Mouse (Mus musculus) retina, postnatal 1 day (tissue): Measurements from ENCODE around the gene Acot4.
"Not testable (repeated sequence)": the region's sequence is repeated elsewhere in the genome, so short reads cannot be mapped to it uniquely, and the experiment has no call there.

Experiments used
- DNase-seq: peaks from one replicate; pipeline ENCODE4 v3.0.0-alpha.2; 2012

Acot4 gene

GRCm38 (mm10) chr12:84032854-84033253 is 5.3 kb upstream of the Acot4 start:
- no peak for DNase-seq

GRCm38 (mm10) chr12:84033302-84033701 is 4.9 kb upstream of the Acot4 start:
- DNase-seq = not testable (repeated sequence)

DNA sequence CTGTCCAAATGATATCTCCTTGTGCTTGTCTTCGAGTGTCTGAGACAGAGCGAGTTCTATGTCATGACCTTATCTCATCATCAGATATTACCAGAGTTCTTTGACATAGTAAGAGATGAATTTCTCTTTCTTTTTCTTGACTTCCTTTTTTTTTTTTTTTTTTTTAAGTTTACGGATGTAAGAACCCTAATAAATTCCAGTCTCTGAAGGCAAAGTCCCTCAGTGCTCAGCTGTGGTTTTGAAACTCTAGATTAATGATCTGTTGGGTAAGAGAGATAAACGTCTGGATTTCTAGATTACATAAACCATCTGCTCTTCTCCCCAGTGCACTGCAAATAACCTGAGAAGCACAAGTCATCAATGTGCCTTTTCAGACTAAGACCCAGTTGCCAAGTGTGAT is 4.1 kb upstream of the Acot4 start:
- no peak for DNase-seq

DNA sequence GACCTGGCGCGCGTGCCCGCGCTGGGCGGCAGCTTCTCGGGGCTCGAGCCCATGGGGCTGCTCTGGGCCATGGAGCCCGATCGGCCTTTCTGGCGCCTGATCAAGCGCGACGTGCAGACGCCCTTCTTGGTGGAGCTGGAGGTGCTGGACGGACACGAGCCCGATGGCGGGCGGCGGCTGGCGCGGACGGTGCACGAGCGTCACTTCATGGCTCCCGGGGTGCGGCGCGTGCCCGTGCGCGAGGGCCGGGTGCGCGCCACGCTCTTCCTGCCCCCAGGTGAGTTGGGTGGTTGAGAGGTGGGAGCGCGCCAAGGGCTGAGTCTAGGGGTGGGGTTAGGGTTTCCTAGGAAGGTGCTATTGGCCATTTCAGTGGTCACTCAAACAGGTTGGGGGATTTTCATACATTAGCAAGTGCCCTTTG is 522 bp downstream of the Acot4 start, which contains the start of gene Gm49366:
Gene Gm49366, plus strand, starts transcription at position 245 of the 421 bp plus-strand sequence.
- DNase-seq = peak; percentile 59

DNA sequence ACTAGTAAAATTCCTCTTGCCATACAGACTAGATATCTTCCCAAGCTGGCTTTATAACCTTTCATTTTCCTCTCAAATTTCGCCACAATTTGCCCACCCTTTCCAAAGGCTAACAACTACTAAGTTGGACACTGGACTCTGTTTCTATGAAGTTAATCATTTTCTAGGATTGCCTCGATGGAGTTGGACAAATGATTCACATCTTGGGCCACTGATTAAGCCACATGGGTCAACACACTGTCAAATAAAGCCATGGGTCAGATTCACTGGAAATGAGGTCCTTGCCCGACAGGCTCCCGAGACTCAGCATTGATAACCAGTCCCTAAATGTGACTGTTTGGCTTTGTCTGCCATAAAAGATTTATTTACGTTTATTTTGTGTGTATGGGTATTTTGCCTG is 4.1 kb downstream of the Acot4 start:
- DNase-seq = no peak

- no peak for DNase-seq
Observed at GRCm38 (mm10) chr12:84044045-84044444, 5.9 kb downstream of the Acot4 start.

- no peak for DNase-seq
Observed at GRCm38 (mm10) chr12:84046906-84047305, 8.7 kb downstream of the Acot4 start.

GRCm38 (mm10) chr12:84050744-84051143 is 12.6 kb downstream of the Acot4 start:
- not testable (repeated sequence) for DNase-seq

GRCm38 (mm10) chr12:84051937-84052474 is 13.8 kb downstream of the Acot4 start, which contains the start of gene Acot3:
TSS of gene Acot3 (plus strand) at chr12:84052144.
- DNase-seq = no peak

DNA sequence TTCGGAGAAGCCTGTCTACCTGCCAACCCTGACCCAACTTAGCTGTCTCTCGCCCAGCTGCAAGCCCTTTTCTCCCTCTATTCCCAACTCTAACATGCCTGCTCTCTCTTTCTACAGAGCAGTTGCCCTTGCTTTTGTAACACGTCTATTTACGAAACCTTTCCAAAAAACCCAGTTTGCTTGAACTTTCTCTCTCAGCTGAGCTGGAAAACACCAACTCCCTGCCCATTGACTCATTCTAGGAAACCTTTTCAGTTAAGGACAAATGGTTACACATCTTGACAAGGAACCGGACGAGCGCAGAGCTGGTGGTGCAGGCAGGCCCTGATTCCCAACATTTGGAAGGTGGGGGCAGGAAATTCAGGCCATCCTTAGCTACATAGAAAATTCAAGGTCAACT is 14.4 kb downstream of the Acot4 start:
- no peak for DNase-seq

DNA sequence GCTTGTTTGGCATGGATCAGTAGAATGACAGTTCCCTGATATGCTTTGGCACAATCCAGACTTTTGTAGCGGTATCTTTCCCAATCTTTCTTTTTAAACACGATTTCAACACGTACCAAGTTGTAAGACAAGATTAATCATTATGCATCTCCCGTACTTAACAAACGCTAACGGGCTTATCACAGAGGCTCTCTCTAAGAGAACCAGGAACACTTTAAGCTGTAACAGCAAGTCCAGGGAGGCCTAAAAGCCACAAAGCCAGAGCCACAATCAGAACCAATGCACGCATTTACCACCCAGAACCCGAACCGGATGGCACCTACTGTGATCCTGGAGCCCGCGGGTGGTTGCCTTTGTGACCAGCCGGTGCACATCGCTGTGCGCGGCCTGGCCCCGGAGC is 15.0 kb downstream of the Acot4 start:
- peak; percentile 23 for DNase-seq

GRCm38 (mm10) chr12:84053679-84054391 is 15.7 kb downstream of the Acot4 start:
- peak; percentile 52 for DNase-seq

DNA sequence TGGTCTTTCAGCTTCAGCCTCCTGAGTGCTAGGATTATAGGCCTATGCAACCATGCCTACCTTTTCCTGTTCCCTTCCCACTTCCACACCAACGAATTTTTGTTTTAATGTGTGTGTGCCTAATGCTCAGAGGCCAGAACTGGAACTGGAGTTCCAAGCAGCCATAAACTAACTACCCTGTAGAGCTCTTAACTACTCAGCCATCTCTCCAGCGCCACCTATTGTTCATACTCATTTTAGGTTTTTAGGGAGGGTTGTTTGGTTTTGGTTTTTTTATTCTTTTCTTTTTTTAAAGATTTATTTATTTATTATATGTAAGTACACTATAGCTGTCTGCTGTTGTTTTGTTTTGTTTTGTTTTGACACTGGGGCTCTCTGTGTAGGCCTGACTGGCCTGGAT is 22.8 kb downstream of the Acot4 start:
- DNase-seq = peak; percentile 40

GRCm38 (mm10) chr12:84062336-84062735 is 24.2 kb downstream of the Acot4 start:
- DNase-seq = no peak

DNA sequence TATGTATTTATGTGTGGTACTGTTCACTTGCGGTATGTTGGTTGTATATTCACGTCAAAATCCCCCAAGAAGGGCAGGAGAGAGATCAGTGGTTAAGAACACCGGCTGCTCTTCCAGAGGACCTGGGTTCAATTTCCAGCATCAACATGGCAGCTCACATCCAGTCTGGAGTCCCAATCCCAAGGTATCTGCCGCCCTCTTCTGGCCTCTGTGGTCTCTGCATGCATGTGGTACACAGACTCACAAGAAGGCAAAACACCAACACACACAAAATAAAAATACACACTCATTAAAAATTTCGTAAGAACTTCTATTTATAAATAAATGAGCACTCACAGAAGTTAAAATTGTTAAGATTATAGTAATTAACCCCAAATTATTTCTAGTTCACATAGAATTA is 25.0 kb downstream of the Acot4 start:
- peak; percentile 20 for DNase-seq

- no peak for DNase-seq
Observed at GRCm38 (mm10) chr12:84063833-84064232, 25.7 kb downstream of the Acot4 start.

DNA sequence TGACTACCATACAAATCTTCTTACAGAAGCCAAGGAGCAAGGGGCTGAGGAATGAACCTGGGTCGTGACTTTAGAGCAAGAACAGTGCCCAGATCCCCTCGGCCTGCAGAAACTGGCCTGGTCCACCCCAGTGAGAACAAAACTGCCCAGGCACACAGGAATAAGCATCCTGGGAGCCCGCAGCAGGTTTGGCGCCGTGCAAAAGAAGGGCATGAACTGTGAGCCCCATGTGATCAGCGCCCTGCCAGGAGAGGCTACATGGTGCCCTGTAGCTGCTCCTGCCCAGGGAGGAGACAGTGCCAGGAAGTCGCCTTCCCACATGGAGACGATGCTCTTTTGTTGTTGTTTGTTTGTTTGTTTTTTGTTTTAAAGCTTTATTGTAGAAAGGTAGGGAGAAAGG is 26.4 kb downstream of the Acot4 start:
- DNase-seq = no peak

GRCm38 (mm10) chr12:84067752-84068151 is 29.6 kb downstream of the Acot4 start:
- no peak for DNase-seq

DNA sequence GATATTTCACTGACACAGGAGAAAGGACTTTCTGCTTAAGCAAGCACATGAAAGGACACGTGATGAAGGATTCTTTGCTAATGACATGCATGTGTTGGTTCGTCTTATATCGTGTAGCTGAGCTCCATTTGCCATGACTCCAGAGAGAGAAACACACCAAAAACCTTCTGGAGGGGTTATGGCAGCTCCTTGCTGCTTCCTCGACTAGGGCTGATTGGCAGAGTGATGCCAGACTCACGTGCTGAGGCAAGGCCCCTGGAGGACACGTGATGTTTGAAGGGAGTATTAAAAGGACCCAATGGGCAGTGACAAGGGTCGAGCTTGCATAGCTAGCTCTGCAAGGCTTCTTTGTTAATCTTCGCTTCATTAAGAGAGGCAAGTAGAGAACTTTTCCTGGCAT is 30.1 kb downstream of the Acot4 start:
- DNase-seq = no peak

DNA sequence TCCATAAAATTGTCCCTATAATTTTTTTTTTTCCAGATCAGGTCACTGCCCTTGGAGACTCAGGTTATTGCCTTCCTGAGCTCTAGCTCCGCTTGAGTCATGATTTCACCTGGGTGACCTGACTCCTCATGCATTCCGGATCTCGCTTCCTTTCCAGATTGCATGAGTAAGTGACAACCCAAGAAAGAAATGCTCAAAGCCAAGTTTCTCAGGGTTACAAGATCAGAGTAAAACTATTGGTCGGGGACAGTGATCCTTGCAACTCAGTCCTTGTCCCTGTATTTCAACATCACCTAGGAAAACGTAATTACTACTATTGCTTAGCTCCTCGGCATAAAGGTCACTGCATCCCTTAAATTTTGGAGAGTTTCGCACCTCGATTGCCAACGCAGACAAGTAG is 30.8 kb downstream of the Acot4 start, which contains the start of gene Acot5:
Gene Acot5, plus strand, starts transcription at position 340 of the 400 bp plus-strand sequence.
- DNase-seq = no peak

- DNase-seq = peak; percentile 40
Observed at GRCm38 (mm10) chr12:84069582-84069981, 31.4 kb downstream of the Acot4 start.

GRCm38 (mm10) chr12:84071696-84072095 is 33.5 kb downstream of the Acot4 start:
- DNase-seq = no peak

- no peak for DNase-seq
Observed at GRCm38 (mm10) chr12:84077371-84077990, 39.3 kb downstream of the Acot4 start.

- no peak for DNase-seq
Observed at GRCm38 (mm10) chr12:84083842-84084241, 45.7 kb downstream of the Acot4 start.
